Mouse (Mus musculus) spleen, postnatal 4 days (tissue): ENCODE results near the gene Dusp27.

Experiments used
- DNase-seq, 2 experiments: peaks; one replicate each; pipeline ENCODE4 v3.0.0; 2022; ENCODE audit warnings: low spot score in 2 of 2

Dusp27 gene

GRCm38 (mm10) chr1:166127719-166128118, at the start of gene Dusp27:
Dusp27 (minus strand) TSS chr1:166127922.
- no peak for DNase-seq

- DNase-seq = peak in 1 of 2 experiments; percentile 55
Observed at GRCm38 (mm10) chr1:166173621-166174020, 45.9 kb upstream of the Dusp27 start.

- DNase-seq = peak; percentile 4 to 34
Observed at GRCm38 (mm10) chr1:166172992-166173391, 45.3 kb upstream of the Dusp27 start.

DNA sequence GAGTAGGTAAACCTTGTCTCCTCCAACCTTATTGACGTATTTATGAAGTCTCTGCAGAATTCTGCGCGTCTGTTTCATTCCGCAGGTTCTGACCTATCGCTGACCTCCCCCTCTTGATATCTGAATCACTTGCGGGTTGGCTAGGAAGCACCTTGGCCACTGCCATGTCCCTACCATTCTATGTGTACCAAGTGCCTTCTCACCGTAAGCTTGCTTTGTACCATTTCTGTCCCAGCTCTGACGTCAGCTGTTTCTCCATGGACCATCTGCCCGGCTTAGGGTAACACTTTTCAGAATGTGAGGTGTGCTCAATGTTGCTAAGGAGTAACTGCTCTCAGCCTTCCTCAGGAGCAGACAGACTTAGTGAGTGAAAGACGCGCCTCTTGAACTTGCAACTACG, 43.1 kb upstream of the Dusp27 start:
- DNase-seq = peak in 1 of 2 experiments; percentile 44

- no peak for DNase-seq
Observed at GRCm38 (mm10) chr1:166169713-166170112, 42.0 kb upstream of the Dusp27 start.

DNA sequence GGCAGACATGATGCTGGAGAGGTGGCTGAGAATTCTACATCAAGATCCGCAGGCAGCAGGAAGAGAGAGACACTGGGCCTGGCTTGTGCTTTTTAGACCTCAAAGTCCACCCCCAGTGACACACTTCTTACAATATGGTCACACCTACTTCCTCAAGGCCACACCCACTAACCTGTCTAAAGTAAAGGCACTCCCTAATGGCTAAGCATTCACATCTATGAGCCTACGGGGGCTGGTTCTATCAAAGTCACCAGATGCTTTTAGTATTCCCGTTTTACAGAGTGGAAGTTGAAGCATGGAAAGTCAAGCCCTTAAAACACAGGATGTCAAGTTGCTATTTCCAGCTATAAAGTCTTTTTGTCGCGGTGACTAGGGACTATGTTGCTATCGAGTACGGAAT, 40.3 kb upstream of the Dusp27 start:
- DNase-seq = no peak

DNA sequence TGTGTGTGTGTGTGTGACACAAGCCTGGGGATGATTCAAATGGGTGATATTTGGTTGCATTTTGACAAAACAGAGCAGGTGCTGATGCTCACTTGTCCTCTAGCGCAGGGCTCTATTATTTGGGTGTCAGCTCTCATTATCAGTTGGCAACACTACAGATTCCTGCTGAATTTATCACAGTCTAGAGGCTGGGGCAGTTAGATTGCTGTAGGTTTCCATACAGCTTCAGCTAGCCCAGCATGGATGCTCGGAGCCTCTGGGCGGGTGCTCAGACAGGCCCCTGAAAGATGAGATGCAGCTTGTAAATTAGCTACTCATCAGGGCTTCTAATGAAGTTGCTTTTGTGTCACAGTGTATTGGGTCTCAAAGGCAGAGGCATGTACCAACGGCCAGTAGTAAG, 39.7 kb upstream of the Dusp27 start:
- no peak for DNase-seq

GRCm38 (mm10) chr1:166165159-166165558, 37.4 kb upstream of the Dusp27 start:
- no peak for DNase-seq

DNA sequence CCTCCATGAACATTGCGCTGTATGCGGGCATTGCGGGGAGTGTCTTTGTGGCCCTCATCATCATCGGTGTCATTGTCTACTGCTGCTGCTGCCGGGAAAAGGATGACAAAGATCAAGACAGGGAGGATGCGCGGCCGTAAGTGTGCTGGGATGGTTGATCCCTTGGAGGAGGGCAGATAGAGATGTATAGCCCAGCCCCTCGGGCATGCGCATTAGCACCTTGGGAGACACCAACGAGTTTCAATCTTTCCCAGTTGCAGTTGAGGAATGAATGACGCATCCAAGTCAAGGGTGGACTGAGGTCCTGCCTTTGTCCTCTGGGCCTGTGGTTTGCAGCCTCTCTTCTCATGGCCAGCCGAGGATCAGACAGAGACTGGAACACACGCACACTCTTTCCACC, 36.9 kb upstream of the Dusp27 start:
- no peak for DNase-seq

DNA sequence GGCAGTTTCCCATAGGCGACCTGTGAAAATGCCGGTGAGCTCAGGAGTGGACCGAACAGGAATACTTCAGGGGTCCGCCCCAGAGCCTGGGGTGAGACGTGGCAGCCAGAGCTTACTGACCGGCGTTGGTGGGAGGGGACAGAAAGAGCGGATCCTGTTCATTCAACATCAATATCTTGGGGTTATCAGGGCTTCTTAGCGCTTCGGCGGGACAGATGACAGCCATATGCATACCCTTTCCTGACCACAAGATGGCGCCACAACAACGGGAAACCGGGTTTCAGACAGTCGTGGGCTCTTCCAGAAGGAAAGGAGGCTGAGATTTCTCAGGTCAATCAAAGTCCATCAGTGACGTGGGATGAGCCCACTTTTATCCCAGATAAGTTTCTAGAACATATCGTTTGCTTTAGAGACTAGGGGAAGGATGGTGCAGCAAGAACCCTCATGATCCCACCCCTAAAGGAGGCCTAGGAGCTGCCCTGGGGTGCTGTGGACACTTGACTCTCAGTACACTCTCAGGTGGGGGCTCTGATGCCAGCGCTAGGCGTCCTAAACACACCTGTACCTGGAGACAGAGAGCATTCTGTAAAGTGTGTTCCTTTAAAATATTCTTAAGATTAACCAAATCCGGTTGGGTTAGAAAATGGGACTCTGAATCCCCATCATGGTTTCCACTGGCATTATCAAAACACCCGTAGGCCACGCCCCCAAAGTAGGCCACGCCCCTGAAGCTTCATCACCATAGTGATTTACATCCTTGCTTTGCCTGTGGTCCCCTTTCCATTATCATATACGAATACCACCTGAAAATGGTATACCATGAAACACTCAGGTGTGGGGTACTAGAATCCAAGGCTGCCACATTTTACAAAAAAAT, 33.1 kb upstream of the Dusp27 start:
- DNase-seq = peak; percentile 29 to 81

GRCm38 (mm10) chr1:166160111-166160510, 32.4 kb upstream of the Dusp27 start:
- no peak for DNase-seq

DNA sequence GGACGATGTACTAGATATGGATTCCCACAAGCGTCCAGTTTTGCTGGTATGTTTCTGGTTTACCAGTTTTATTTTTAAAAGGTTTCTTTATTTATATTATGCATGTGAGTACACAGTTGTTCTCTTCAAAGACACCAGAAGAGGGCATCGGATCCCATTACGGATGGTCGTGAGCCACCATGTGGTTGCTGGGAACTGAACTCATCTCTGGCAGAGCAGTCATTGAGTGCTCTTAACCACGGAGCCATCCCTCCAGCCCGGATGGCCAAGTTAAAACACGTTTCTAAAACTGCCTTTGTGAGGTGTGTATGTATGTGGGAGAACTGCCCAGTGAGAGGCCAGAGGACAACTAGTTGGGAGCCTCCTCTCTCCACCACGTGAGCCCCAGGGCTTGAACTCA, 30.9 kb upstream of the Dusp27 start:
- no peak for DNase-seq

GRCm38 (mm10) chr1:166157712-166158111, 30.0 kb upstream of the Dusp27 start:
- no peak for DNase-seq

DNA sequence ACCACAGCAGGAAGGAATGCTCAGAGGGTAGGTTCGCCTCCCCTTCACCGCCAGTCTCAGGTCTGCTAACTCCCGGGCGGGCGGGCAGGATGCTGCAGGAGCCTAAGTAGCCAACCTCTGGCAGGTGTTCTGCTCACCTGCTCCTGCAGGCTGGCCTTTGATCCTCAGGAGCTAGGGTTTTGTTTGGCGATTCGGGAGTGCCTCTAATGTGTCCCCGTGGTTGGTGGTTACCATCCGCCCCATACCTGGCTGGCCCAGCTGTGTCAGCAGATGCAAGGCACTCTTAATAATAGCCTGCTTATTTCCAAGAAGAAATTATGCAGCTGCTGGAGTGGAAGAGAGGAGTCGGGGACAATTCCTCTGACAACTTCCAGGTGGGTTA, 27.4 kb upstream of the Dusp27 start:
- DNase-seq = no peak

DNA sequence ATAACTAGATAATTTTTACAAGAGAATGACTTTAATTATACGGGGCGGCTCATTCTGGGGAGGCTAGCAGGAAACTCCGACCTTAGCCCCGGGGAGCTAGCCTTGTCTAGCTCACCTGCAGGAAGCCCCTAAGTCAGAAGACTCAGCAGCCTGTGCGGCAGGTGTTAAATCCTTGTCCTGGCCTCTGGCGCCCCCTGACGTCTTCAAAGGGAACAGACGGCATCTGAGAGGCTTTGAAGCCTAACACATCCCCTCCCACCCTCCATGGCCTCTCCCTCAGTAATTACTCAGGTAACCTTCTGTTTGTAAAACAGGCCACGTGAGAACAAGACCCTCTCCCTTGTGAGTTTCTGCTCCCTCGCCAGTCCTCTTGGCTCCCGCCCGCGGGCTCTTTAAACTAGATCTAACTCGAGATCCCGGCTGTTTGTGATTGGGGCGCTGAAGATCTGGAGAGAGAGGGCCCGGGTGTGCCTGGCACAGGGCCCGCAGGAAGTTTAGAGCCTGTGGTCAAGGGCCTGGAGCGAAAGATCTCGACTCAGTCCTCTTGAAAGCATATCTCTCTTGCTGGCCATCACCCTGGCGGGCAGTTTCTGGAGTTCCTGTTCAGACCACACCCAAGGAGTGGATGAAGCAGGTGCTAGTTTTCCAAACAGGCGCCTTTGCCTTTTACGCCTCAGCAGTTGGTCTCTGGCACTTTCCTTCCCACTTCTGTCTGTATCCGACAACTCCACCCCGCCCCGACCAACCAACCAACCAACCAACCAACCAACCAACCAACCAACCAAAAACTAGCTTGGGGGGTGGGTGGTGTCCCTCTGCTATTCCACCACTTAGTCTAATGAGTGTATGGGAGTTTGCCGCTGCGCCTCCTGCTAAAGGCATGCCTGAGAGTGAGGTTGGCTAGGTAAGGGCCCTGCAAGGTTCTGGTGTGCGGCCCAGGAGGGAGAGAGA, 26.7 kb upstream of the Dusp27 start:
- peak; percentile 63 to 89 for DNase-seq

- peak; percentile 83 to 95 for DNase-seq
Observed at GRCm38 (mm10) chr1:166153351-166154120, 25.8 kb upstream of the Dusp27 start.

GRCm38 (mm10) chr1:166152034-166152433, 24.3 kb upstream of the Dusp27 start:
- DNase-seq = no peak

- no peak for DNase-seq
Observed at GRCm38 (mm10) chr1:166151341-166151740, 23.6 kb upstream of the Dusp27 start.

DNA sequence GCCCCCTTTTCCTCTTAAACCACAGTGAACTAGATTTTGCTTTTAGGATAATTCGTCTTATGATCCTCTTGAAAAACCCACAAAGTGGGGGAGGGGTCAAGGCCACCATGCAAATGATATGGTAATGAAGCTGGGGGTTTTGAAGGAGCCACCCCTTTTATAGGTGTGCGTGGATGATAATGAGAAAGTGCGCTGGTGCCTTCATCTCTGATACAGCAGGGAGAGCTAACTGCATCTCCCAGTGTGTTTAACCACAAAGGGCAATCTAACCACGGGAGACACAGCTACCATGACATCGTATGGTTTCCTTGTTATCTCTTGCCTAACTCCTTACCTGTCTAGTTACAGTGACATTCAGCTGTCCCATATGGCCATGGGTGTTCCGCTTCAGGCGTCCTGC, 22.3 kb upstream of the Dusp27 start:
- no peak for DNase-seq

DNA sequence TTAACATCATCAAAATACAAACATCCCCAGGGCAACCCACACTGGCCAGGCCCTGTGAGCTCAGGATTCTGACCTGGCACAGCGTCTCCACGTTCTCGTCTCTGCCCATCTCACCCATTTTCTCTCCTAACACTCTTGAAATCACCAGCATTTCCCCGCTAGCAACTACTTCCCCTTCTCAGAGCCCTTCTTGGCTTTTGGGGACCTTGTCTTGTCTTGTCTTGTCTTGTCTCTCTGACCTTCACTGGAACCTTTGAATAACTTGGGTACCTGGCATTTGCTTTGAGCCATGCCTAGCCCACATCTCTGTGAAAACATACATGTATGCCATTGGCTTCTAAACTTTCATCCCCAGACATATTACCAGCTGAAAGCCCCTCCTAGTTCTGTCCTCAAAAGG, 21.7 kb upstream of the Dusp27 start:
- no peak for DNase-seq

GRCm38 (mm10) chr1:166147657-166148056, 19.9 kb upstream of the Dusp27 start:
- DNase-seq = no peak

DNA sequence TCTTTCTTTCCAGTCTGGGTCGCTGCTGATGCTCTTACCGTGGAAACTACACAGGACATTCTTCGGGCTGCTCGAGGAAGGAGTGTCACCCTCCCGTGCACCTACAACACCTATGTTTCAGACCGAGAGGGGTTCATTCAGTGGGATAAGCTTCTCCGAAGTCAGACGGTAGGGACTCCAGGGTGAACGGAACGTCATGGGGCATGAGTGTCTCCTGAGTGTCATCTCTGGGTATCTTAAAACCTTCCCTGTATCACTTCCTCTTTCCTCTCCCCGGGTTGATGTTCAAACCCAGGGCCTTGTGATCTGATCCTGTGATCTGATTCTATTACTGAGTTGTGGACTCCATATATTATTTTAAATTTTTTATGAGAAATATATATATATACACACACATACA, 18.9 kb upstream of the Dusp27 start:
- no peak for DNase-seq
